Mouse (Mus musculus): Measurements from ENCODE around the gene Pmpca. TPM values are rescaled to one million over a fixed set of nuclear protein-coding genes. Genes with fewer than 3 reads are reported as not detected.

Pmpca gene
- polyA plus RNA-seq, 1 experiment = 54.0 TPM

- no peak for DNase-seq
- no peak overlapping the region for H3K4me3 ChIP-seq (ENCODE audit: insufficient read depth, low read depth, low read length)
- H3K27me3 ChIP-seq (replicated peaks; ENCODE audit: control insufficient read depth, insufficient read depth, low read length) = no peaks in the 10 kb centered on the region
- H3K4me1 ChIP-seq (ENCODE audit: control insufficient read depth, insufficient read depth, low read length) = peaks cover 10% of the 10 kb centered on the region; the same call in 1 of the 2 replicates
- 91% methylated on average over 4 of the region's 4 CpGs for WGBS
- TF ChIP-seq POLR2A (IDR thresholded peaks at IDR 0.05; ENCODE audit: low read depth, low read length) (no peak), CTCF (conservative IDR thresholded peaks at IDR 0.05; ENCODE audit: insufficient read depth, insufficient read length, low read depth, low read length) (no peak)
- H3K36me3 ChIP-seq (ENCODE audit: control insufficient read depth, insufficient read depth, low read length) = peaks cover 4% of the 10 kb centered on the region
- H3K27ac ChIP-seq (ENCODE audit: insufficient read depth, low read depth, low read length) = no peak overlapping the region
These were observed 52.1 kb downstream of the Pmpca start for GRCm38 (mm10) chr2:26441261-26441660.

GRCm38 (mm10) chr2:26441688-26442087, 52.5 kb downstream of the Pmpca start:
- TF ChIP-seq CTCF (conservative IDR thresholded peaks at IDR 0.05; ENCODE audit: insufficient read depth, insufficient read length, low read depth, low read length) (no peak), POLR2A (IDR thresholded peaks at IDR 0.05; ENCODE audit: low read depth, low read length) (no peak)
- Histone ChIP-seq H3K4me3 (ENCODE audit: insufficient read depth, low read depth, low read length) (no peak overlapping the region), H3K27ac (ENCODE audit: insufficient read depth, low read depth, low read length) (no peak overlapping the region), H3K27me3 (replicated peaks; ENCODE audit: control insufficient read depth, insufficient read depth, low read length) (no peaks in the 10 kb centered on the region), H3K36me3 (ENCODE audit: control insufficient read depth, insufficient read depth, low read length) (peaks cover 4% of the 10 kb centered on the region), H3K4me1 (ENCODE audit: control insufficient read depth, insufficient read depth, low read length) (peaks cover 12% of the 10 kb centered on the region)
- WGBS = 45% methylated on average over 5 of the region's 5 CpGs
- no peak for DNase-seq

DNA sequence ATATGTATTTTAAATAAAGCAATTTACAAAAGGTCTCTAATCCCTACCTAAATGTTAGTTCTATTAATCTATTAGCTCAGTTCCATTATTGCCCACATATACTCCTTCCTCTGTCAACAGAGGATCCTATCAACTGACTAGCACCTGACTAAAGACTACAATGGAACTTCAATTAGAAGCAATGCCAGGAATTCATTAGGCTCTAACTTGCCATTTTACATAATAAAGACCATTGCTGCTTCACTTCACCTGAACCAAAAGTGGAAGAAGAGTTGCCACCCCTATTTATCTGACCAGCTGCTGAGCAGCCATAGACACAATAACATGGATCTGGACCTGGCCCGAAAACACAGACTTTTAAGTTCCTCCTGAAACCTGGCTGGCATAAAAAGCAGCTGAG, 53.7 kb downstream of the Pmpca start:
- DNase-seq = no peak
- Histone ChIP-seq H3K27me3 (replicated peaks; ENCODE audit: control insufficient read depth, insufficient read depth, low read length) (no peaks in the 10 kb centered on the region), H3K4me3 (ENCODE audit: insufficient read depth, low read depth, low read length) (no peak overlapping the region), H3K36me3 (ENCODE audit: control insufficient read depth, insufficient read depth, low read length) (peaks cover 4% of the 10 kb centered on the region), H3K27ac (ENCODE audit: insufficient read depth, low read depth, low read length) (no peak overlapping the region), H3K4me1 (ENCODE audit: control insufficient read depth, insufficient read depth, low read length) (peaks cover 12% of the 10 kb centered on the region)
- TF ChIP-seq POLR2A (IDR thresholded peaks at IDR 0.05; ENCODE audit: low read depth, low read length) = no peak
- TF ChIP-seq CTCF (conservative IDR thresholded peaks at IDR 0.05; ENCODE audit: insufficient read depth, insufficient read length, low read depth, low read length) = no peak
- 85% methylated on average over 1 of the region's 1 CpGs for WGBS

- Histone ChIP-seq H3K36me3 (ENCODE audit: control insufficient read depth, insufficient read depth, low read length) (peaks cover 4% of the 10 kb centered on the region), H3K4me3 (ENCODE audit: insufficient read depth, low read depth, low read length) (peak overlapping the region; percentile 93), H3K27me3 (replicated peaks; ENCODE audit: control insufficient read depth, insufficient read depth, low read length) (no peaks in the 10 kb centered on the region), H3K4me1 (ENCODE audit: control insufficient read depth, insufficient read depth, low read length) (peaks cover 12% of the 10 kb centered on the region), H3K27ac (ENCODE audit: insufficient read depth, low read depth, low read length) (no peak overlapping the region)
- DNase-seq = no peak
- TF ChIP-seq POLR2A (IDR thresholded peaks at IDR 0.05; ENCODE audit: low read depth, low read length) = no peak
- no peak for TF ChIP-seq CTCF (conservative IDR thresholded peaks at IDR 0.05; ENCODE audit: insufficient read depth, insufficient read length, low read depth, low read length)
- WGBS = 18% methylated on average over 3 of the region's 3 CpGs
These were observed 54.7 kb downstream of the Pmpca start for GRCm38 (mm10) chr2:26443876-26444275.

- Histone ChIP-seq H3K4me3 (ENCODE audit: insufficient read depth, low read depth, low read length) (peak overlapping the region; percentile 93), H3K27me3 (replicated peaks; ENCODE audit: control insufficient read depth, insufficient read depth, low read length) (no peaks in the 10 kb centered on the region), H3K4me1 (ENCODE audit: control insufficient read depth, insufficient read depth, low read length) (peaks cover 12% of the 10 kb centered on the region), H3K36me3 (ENCODE audit: control insufficient read depth, insufficient read depth, low read length) (peaks cover 4% of the 10 kb centered on the region), H3K27ac (ENCODE audit: insufficient read depth, low read depth, low read length) (peak overlapping the region; percentile 87)
- TF ChIP-seq CTCF (conservative IDR thresholded peaks at IDR 0.05; ENCODE audit: insufficient read depth, insufficient read length, low read depth, low read length) (no peak), POLR2A (IDR thresholded peaks at IDR 0.05; ENCODE audit: low read depth, low read length) (no peak)
- 1% methylated on average over 15 of the region's 15 CpGs for WGBS
- DNase-seq = no peak
These were observed 55.2 kb downstream of the Pmpca start for GRCm38 (mm10) chr2:26444368-26444767.

DNA sequence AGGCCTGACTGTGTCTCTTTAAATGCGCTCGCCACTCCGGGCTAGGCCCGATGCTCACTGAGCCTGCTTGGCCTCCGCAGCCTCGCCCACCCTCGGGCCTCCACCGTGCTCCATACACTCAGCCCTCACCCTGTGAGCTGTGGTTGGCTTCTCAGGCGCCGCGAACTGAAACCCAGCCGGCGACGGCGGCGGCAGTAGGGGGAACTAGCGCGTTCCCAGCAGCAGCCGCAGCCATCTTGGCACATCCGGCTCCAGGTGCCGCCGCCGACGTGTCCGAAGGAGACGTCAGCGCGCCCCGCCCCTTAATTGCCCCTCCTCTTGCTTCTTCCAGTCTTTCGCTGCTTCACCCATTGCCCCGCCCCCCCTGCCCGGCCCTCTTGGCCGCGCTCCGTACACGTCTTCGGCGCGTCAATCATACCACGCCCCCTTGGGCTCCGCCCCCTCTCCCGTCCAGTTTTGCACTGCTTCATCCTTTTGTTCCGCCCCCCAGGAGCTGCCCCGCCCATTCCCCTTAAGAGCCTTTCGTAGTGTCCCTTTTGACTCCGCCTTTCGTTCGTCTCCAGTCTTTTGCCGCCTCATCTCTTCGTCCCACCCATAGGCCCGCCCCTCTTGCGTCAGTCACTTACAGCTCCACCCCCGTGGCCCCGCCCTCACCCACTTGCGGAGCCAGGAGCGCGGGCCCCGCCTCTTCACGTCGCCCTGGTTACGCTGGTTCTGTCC, 56.0 kb downstream of the Pmpca start, which contains the start of gene Sec16a:
Sec16a (minus strand) TSS at position 271 of the 720 bp plus-strand sequence.
- Histone ChIP-seq H3K36me3 (ENCODE audit: control insufficient read depth, insufficient read depth, low read length) (peaks cover 4% of the 10 kb centered on the region; the same call in 1 of the 2 replicates), H3K27ac (ENCODE audit: insufficient read depth, low read depth, low read length) (peak within 1 kb of the TSS; percentile 87), H3K27me3 (replicated peaks; ENCODE audit: control insufficient read depth, insufficient read depth, low read length) (no peaks in the 10 kb centered on the region), H3K4me3 (ENCODE audit: insufficient read depth, low read depth, low read length) (peak within 1 kb of the TSS; percentile 93), H3K4me1 (ENCODE audit: control insufficient read depth, insufficient read depth, low read length) (peaks cover 12% of the 10 kb centered on the region)
- 1% methylated on average over 61 of the region's 61 CpGs for WGBS
- peak; percentile 100 for DNase-seq
- no peak for TF ChIP-seq CTCF (conservative IDR thresholded peaks at IDR 0.05; ENCODE audit: insufficient read depth, insufficient read length, low read depth, low read length)
- TF ChIP-seq POLR2A (IDR thresholded peaks at IDR 0.05; ENCODE audit: low read depth, low read length) = peak; percentile 47

GRCm38 (mm10) chr2:26445666-26446445, 56.7 kb downstream of the Pmpca start:
- H3K4me1 ChIP-seq (ENCODE audit: control insufficient read depth, insufficient read depth, low read length) = peaks cover 12% of the 10 kb centered on the region
- peak overlapping the region; percentile 60 for H3K27ac ChIP-seq (ENCODE audit: insufficient read depth, low read depth, low read length)
- under 1% methylated on average over 44 of the region's 44 CpGs for WGBS
- TF ChIP-seq CTCF (conservative IDR thresholded peaks at IDR 0.05; ENCODE audit: insufficient read depth, insufficient read length, low read depth, low read length) = 0 out of 2 replicates have a peak, but pooled peaks have one; percentile 5
- TF ChIP-seq POLR2A (IDR thresholded peaks at IDR 0.05; ENCODE audit: low read depth, low read length) = no peak
- peaks cover 2% of the 10 kb centered on the region; the same call in 1 of the 2 replicates for H3K36me3 ChIP-seq (ENCODE audit: control insufficient read depth, insufficient read depth, low read length)
- no peaks in the 10 kb centered on the region for H3K27me3 ChIP-seq (replicated peaks; ENCODE audit: control insufficient read depth, insufficient read depth, low read length)
- DNase-seq = peak; percentile 97
- peak overlapping the region; percentile 63 for H3K4me3 ChIP-seq (ENCODE audit: insufficient read depth, low read depth, low read length)

All from kidney, adult 2 months (tissue).